Mouse (Mus musculus) hindbrain, embryonic 15.5 days (tissue): ENCODE measurements around the gene Cetn3. TPM values are rescaled to one million over a fixed set of nuclear protein-coding genes. Genes with fewer than 3 reads are reported as not detected.
A peak's percentile ranks its signal among the peaks of the same experiment; 100 is the strongest.

Experiments used
- ATAC-seq: fragments of 200-750 bp; cut with Nextera tagmentation; 2 replicates; pipeline ENCODE4 v1.8.0; 2017; ENCODE audit warnings: low read depth, moderate number of reproducible peaks, moderate TSS enrichment; ENCODE audit not compliant: low FRiP score
- H3K27ac ChIP-seq: fragments of 300-500 bp; sonication (generic); replicated peaks from 2 replicates; pipeline ENCODE4 v1.5.1; 2015; ENCODE audit warnings: mild to moderate bottlenecking, inconsistent platforms
- H3K27me3 ChIP-seq: fragments of 300-500 bp; sonication (generic); 2 replicates; pipeline ENCODE4 v1.6.1; 2015; ENCODE audit warnings: control low read depth, inconsistent platforms
- H3K36me3 ChIP-seq: fragments of 300-500 bp; sonication (generic); 2 replicates; pipeline ENCODE4 v1.6.1; 2015; ENCODE audit warnings: control low read depth, inconsistent platforms
- H3K4me1 ChIP-seq: fragments of 300-500 bp; sonication (generic); replicated peaks from 2 replicates; pipeline ENCODE4 v1.6.1; 2015; ENCODE audit warnings: control low read depth, inconsistent platforms
- H3K4me2 ChIP-seq: fragments of 300-500 bp; sonication (generic); 2 replicates; pipeline ENCODE4 v1.6.1; 2015; ENCODE audit warnings: moderate library complexity, mild to moderate bottlenecking, inconsistent platforms
- H3K4me3 ChIP-seq: fragments of 300-500 bp; sonication (generic); 2 replicates; pipeline ENCODE4 v1.5.1; 2015; ENCODE audit warnings: mild to moderate bottlenecking, inconsistent platforms
- H3K9ac ChIP-seq: fragments of 300-500 bp; sonication (generic); 2 replicates; pipeline ENCODE4 v1.6.1; 2015; ENCODE audit warnings: inconsistent platforms
- H3K9me3 ChIP-seq: fragments of 300-500 bp; sonication (generic); 2 replicates; pipeline ENCODE4 v1.6.1; 2016; ENCODE audit warnings: control low read depth, inconsistent platforms
- WGBS: fragments of 180-500 bp; shearing (Covaris S2); methylation state at CpG from one replicate; pipeline ENCODE4 v1.1.7; 2015; 5-methylcytosine and 5-hydroxymethylcytosine counted together
- polyA plus RNA-seq: library from polyadenylated mRNA; unstranded; fragments of >200 nt; fragmentation: Nextera tagmentation; extraction: Ambion mirVana; gene quantifications from 2 replicates; pipeline ENCODE4 v1.2.1, GENCODE M21; 2015

Gene Cetn3
- 210 and 215 TPM in 2 replicates for polyA plus RNA-seq

DNA sequence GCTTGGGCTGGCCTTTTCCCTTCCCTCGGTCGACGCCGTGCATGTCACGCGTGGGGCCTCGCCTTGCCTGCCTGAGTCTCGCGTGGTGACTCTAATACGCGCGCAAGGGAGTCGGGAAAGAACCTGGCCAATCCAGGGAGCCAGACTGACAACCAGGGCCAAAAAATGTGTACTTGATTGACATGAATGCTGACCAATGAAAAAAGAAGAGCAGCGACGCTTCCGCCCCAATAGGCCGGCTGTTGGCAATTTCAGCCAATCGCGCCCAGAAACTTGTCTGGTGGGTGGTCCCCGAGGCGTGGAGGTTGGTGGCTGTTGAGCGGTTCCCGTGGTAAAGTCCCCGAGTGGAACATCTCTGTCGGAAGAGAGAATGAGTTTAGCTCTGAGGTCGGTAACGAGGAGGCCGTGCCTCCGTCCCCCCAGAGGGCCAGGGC lies at the start of gene Cetn3:
Gene Cetn3 (plus strand): TSS at position 107 of the 434 bp plus-strand sequence.
- Histone ChIP-seq H3K9me3 (no peaks in the 10 kb centered on the region), H3K4me3 (peak within 1 kb of the TSS; percentile 69), H3K4me1 (peaks cover 25% of the 10 kb centered on the region), H3K36me3 (peaks cover 4% of the 10 kb centered on the region; the same call in 1 of the 2 replicates), H3K9ac (peak within 1 kb of the TSS; percentile 84), H3K4me2 (peak within 1 kb of the TSS; percentile 70), H3K27me3 (no peaks in the 10 kb centered on the region), H3K27ac (peak within 1 kb of the TSS; percentile 99)
- whole genome bisulfite sequencing: under 1% methylated on average over 29 of the region's 29 CpGs
- peak; percentile 96 for ATAC-seq

- H3K27ac ChIP-seq: no peak overlapping the region
- no peak for ATAC-seq
- H3K36me3 ChIP-seq: no peaks in the 10 kb centered on the region
- H3K9ac ChIP-seq: no peak overlapping the region
- 94% methylated on average over 5 of the region's 5 CpGs for WGBS
- H3K4me1 ChIP-seq: no peaks in the 10 kb centered on the region
- no peak overlapping the region for H3K4me3 ChIP-seq
- H3K9me3 ChIP-seq: no peaks in the 10 kb centered on the region
- no peak overlapping the region for H3K4me2 ChIP-seq
- no peaks in the 10 kb centered on the region for H3K27me3 ChIP-seq
These were observed 46.3 kb upstream of the Cetn3 start for GRCm38 (mm10) chr13:81736606-81737005.

- Histone ChIP-seq H3K36me3 (no peaks in the 10 kb centered on the region), H3K9me3 (no peaks in the 10 kb centered on the region), H3K27me3 (no peaks in the 10 kb centered on the region), H3K27ac (no peak overlapping the region), H3K4me2 (no peak overlapping the region), H3K4me1 (no peaks in the 10 kb centered on the region), H3K9ac (no peak overlapping the region), H3K4me3 (no peak overlapping the region)
- WGBS: 53% methylated on average over 3 of the region's 3 CpGs
- ATAC-seq: no peak
These were observed 42.0 kb upstream of the Cetn3 start for GRCm38 (mm10) chr13:81740898-81741297.

DNA sequence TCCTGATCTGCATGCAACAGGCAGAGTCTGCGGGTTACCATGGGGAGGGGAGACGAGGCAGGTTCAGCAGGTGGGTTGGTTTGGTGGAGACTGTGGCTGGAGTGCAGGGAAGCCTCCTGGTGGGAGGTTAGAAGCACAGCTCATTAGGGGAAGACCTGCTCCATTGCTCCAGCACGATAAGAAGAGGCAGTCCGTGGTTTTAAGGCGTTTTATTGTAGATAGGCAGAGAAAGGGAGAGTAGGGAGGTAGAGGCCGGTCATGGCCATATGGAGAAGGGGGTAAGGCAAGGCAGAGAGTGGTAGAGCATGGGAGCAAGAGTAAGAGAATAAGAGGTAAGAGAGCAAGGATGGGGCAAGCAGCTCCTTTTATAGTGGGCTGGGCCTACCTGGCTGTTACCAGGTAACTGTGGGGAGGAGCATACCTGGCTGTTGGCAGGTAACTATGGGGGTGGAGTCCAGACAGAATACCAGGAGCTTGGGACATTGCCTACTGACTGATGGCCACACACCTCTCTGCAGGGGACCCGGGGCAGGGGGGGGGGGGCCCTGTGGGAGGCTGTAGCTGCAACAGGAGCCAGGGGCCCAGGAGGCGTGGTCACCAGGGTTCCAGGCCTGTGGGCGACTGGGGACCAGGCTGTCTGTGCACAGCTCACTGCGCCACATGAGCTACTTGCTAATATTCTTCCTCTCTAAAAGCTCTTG lies 39.3 kb upstream of the Cetn3 start:
- ATAC-seq: no peak
- no peak overlapping the region for H3K27ac ChIP-seq
- WGBS: 58% methylated on average over 10 of the region's 10 CpGs

GRCm38 (mm10) chr13:81744092-81744396 lies 38.8 kb upstream of the Cetn3 start:
- Histone ChIP-seq H3K4me3 (no peak overlapping the region), H3K4me2 (no peak overlapping the region), H3K36me3 (no peaks in the 10 kb centered on the region), H3K9me3 (no peaks in the 10 kb centered on the region), H3K9ac (no peak overlapping the region), H3K27me3 (no peaks in the 10 kb centered on the region), H3K4me1 (no peaks in the 10 kb centered on the region), H3K27ac (no peak overlapping the region)
- 43% methylated on average over 2 of the region's 2 CpGs for WGBS
- ATAC-seq: no peak

More for the DNA sequence above, 39.3 kb upstream of the Cetn3 start:
- Histone ChIP-seq H3K4me1 (no peaks in the 10 kb centered on the region), H3K4me3 (no peak overlapping the region), H3K9ac (no peak overlapping the region), H3K27me3 (no peaks in the 10 kb centered on the region), H3K4me2 (no peak overlapping the region), H3K9me3 (no peaks in the 10 kb centered on the region), H3K36me3 (no peaks in the 10 kb centered on the region)

- no peaks in the 10 kb centered on the region for H3K36me3 ChIP-seq
- H3K9ac ChIP-seq: no peak overlapping the region
- no peaks in the 10 kb centered on the region for H3K27me3 ChIP-seq
- no peak overlapping the region for H3K4me2 ChIP-seq
- H3K9me3 ChIP-seq: no peaks in the 10 kb centered on the region
- H3K27ac ChIP-seq: no peak overlapping the region
- no peak overlapping the region for H3K4me3 ChIP-seq
- H3K4me1 ChIP-seq: no peaks in the 10 kb centered on the region
- no peak for ATAC-seq
These were observed 28.0 kb upstream of the Cetn3 start for GRCm38 (mm10) chr13:81754878-81755277.

DNA sequence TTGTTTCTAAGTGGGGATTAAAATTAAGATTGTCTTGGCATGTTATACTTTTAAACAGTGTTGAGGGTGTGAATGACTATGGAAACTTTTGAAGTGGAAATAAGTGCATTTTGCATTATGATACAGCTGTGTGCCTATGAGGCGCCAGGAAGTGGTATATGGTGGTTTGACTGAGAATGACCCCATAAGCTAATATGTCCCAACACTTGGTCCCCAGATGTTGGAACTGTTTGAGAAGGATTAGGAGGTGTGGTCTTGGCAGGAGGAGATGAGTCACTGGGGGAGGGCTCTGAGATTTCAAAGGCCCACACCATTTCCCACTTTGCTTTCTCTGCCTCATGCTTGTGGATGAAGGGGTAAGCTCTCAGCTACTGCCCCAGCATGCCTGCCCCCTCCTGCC lies 27.6 kb upstream of the Cetn3 start:
- ATAC-seq: no peak
- no peaks in the 10 kb centered on the region for H3K9me3 ChIP-seq
- WGBS: 100% methylated on average over 1 of the region's 1 CpGs
- no peaks in the 10 kb centered on the region for H3K27me3 ChIP-seq
- no peak overlapping the region for H3K27ac ChIP-seq
- no peaks in the 10 kb centered on the region for H3K4me1 ChIP-seq
- no peak overlapping the region for H3K9ac ChIP-seq
- no peak overlapping the region for H3K4me2 ChIP-seq
- H3K36me3 ChIP-seq: no peaks in the 10 kb centered on the region
- H3K4me3 ChIP-seq: no peak overlapping the region

DNA sequence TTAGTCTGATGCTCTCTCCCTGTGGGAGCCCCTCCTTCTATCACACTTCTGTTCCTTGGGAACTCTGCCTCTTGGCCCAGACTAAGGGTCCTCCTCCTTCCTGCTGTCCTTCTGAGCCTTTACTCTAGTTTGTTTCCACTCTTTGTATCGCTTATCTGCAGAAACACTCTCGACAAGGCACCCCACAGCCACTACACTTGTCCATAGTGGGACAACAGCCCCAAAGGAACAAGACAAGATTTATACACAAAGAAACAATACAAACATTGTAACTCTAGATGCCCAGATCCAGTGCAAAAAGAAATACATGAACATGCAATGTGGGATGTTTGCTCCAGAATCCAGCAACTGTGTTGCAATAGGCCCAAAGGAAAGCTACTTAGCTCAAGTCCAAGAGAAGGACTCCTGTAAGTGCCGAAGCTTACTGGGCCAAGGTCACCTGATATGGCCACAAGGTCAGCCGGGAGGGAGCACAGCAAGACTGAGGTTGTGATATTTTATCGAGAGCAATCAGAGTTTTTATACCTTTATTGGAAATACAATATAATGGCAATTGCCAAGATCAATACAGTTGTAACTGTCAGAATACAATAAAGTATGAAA lies 25.7 kb upstream of the Cetn3 start:
- WGBS: 84% methylated on average over 5 of the region's 5 CpGs
- Histone ChIP-seq H3K9me3 (no peaks in the 10 kb centered on the region), H3K4me1 (no peaks in the 10 kb centered on the region), H3K27me3 (no peaks in the 10 kb centered on the region), H3K9ac (no peak overlapping the region), H3K4me3 (no peak overlapping the region), H3K27ac (no peak overlapping the region), H3K4me2 (no peak overlapping the region), H3K36me3 (no peaks in the 10 kb centered on the region)
- no peak for ATAC-seq

DNA sequence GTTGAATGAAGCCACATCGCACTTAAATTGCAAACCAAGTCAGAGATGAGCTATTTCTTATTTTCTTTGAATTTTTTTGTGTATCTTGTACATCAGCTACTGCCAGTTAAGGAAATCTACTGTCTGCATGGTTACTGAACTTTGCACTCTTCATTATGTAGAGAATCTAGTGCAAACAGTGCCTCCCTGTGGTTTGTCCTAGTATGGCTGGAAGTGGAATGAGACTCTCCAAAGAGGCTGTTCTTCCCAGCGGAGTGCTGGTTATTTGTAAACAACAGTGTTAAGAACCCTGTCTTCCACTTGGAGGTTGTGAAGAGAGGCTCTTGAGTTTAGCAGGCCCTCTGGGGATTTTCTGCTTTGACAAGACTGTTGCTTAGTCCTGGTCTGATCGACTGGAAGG lies 22.5 kb upstream of the Cetn3 start:
- no peak for ATAC-seq
- Histone ChIP-seq H3K36me3 (no peaks in the 10 kb centered on the region), H3K9ac (no peak overlapping the region), H3K27ac (no peak overlapping the region), H3K9me3 (no peaks in the 10 kb centered on the region), H3K4me2 (no peak overlapping the region), H3K4me1 (no peaks in the 10 kb centered on the region), H3K4me3 (no peak overlapping the region), H3K27me3 (no peaks in the 10 kb centered on the region)
- 31% methylated on average over 3 of the region's 3 CpGs for WGBS

DNA sequence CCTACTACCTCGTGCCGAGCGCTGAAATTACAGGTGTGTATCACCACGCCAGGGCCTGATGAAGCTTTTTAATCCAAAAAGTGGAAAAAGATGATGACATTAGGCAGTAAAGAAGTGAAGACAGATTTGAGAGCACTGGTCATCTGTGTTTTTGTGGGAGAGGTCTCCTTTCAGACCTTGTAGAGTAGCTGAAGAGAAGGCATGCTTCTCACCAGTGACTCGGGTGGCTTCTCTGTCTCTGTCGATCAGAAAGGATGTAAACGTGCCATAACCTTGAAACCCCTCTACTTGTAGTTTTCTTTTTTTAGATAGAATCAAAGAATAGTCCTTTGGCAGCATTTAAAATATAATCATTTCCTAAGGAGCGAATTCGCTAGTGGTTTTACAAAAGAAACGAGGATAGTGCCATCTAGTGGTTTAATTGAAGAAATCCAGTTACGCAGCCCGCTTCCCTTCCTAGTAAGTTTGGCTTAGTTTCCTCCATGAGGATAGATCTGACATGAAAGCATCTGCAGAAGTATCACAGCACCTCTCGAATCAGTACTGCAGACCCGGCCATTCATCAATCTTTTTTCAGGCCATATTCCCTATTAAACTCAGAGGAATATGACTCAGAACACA lies 21.2 kb upstream of the Cetn3 start:
- Histone ChIP-seq H3K9me3 (no peaks in the 10 kb centered on the region), H3K36me3 (no peaks in the 10 kb centered on the region), H3K4me1 (no peaks in the 10 kb centered on the region), H3K27me3 (no peaks in the 10 kb centered on the region), H3K27ac (no peak overlapping the region), H3K4me3 (no peak overlapping the region), H3K9ac (no peak overlapping the region; the same call in 1 of the 2 replicates), H3K4me2 (peak overlapping the region; percentile 41)
- WGBS: 31% methylated on average over 14 of the region's 14 CpGs
- ATAC-seq: no peak

GRCm38 (mm10) chr13:81764173-81764572 lies 18.7 kb upstream of the Cetn3 start:
- H3K27ac ChIP-seq: no peak overlapping the region
- no peaks in the 10 kb centered on the region for H3K4me1 ChIP-seq
- H3K9me3 ChIP-seq: no peaks in the 10 kb centered on the region
- no peaks in the 10 kb centered on the region for H3K27me3 ChIP-seq
- H3K4me3 ChIP-seq: no peak overlapping the region
- no peak overlapping the region for H3K4me2 ChIP-seq
- 77% methylated on average over 5 of the region's 5 CpGs for WGBS
- H3K36me3 ChIP-seq: no peaks in the 10 kb centered on the region
- no peak overlapping the region for H3K9ac ChIP-seq
- ATAC-seq: no peak

DNA sequence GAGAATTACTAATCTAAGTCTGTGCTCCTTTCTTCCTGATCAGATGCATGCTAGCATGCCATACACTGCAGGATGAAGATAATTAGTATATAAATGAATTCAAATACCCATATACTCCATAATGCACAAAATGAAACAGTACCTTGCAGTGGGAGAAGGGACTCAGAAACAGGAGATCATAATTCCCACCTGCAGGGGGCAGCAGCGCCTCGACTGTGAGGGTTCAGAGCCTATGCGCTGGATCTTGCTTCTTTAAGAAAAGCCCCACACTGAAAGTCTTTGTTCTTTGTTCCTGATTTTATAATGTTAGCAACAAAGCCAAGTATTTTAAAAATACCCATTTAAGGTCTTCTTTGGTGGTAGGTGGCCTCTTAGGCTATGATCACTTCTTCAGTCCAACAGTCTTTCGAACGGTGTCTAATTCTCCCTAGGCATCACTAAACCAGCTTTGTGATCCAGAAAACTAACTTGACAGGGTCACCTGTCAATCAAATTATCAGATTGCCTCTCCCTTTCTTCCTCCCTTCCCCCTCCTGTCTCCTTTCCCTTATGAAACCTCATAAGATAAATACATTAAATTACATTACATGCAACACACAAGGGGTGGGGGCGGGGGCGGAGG lies 15.7 kb upstream of the Cetn3 start:
- H3K27me3 ChIP-seq: no peaks in the 10 kb centered on the region
- WGBS: 67% methylated on average over 7 of the region's 7 CpGs
- no peak overlapping the region for H3K4me2 ChIP-seq
- no peaks in the 10 kb centered on the region for H3K4me1 ChIP-seq
- no peak overlapping the region for H3K9ac ChIP-seq
- no peaks in the 10 kb centered on the region for H3K36me3 ChIP-seq
- peak; percentile 73 for ATAC-seq
- H3K4me3 ChIP-seq: no peak overlapping the region
- peak overlapping the region; percentile 64 for H3K27ac ChIP-seq
- H3K9me3 ChIP-seq: no peaks in the 10 kb centered on the region
